Mouse (Mus musculus): ENCODE measurements around the gene Stoml3. TPM values are rescaled to one million over a fixed set of nuclear protein-coding genes. Genes with fewer than 3 reads are reported as not detected.

Gene Stoml3
- total RNA-seq, 2 experiments from 2014 or later: not detected

GRCm38 (mm10) chr3:53477468-53477867, 11.0 kb upstream of the Stoml3 start:
- no peak for DNase-seq (ENCODE audit: low spot score in 2 of 2)

- DNase-seq (ENCODE audit: low spot score in 2 of 2): no peak
Measured at GRCm38 (mm10) chr3:53478419-53479046, 9.9 kb upstream of the Stoml3 start.

- DNase-seq (ENCODE audit: low spot score in 2 of 2): no peak
Measured at GRCm38 (mm10) chr3:53483414-53484059, 4.9 kb upstream of the Stoml3 start.

DNA sequence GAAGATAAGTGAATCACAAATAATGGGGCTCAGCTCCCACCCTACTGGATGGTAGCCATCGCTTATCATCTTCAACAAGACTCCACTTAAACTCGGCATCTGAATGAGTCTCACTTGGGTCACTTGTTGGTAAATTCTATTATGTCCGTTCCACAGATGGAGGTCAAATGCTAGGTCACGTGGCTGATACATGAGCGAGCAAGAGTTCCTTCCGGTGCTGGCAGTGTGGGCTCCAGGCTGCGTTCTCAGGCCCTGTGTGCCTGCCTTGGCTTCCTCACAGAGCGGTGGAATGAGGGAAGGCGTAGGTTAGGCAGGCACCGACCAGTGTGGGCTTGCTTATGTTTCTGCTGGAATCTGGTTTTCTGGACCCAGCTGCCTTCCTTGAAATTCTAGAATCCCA, 1.9 kb upstream of the Stoml3 start:
- no peak for DNase-seq (ENCODE audit: low spot score in 2 of 2)

DNA sequence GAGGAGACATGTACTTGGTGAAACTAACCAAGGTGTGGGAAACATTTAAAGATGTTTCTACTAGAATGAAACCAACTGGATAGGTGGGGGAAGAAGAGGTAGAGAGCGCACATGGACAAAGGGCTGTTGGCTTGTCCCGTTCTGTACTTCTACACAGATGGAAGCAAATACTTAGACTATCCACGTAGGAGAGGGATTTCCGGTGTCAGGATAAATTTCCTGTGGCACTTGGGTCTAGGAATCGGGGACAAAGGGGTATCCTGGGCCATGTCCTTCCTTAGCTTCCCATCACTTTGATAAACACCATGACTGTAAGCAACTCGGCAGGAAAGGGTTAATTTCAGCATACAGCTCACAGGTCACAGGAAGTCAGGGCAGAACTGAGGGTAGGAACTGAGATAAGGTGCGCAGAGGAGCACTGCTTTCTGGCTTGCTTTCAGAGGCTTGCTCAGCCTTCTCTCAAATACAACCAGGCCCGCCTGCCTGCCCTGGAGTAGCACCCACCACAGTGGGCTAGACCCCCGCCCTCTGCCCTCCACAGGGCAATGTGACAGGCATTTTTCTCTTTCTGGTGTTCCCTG, 1.4 kb upstream of the Stoml3 start:
- DNase-seq (ENCODE audit: low spot score in 2 of 2): no peak

DNA sequence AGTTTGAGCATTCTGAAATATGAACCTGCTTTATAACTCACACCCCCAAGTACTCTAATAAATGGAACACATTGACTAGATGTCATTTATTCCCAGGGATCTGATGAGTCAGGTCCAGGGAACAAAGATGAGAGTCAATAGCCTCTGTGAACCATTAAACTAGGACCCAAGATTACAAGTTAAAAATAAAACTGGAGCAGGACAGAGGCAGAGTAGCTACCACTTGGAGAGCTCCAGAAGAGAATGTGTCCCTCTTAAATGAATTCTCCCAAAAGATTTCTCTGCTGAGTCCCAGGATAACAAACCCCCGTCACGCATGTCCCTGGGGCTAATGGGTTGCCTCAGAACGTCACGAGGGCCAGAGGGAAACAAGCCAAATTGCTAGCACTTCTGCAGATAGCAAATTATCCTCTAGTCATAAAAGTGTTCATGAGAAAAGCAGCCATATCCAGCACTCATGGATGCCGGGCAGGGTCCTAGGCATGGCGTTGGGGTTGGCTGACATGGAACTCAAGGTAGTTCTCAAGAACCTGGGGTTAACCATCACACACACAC, 10.0 kb downstream of the Stoml3 start:
- DNase-seq (ENCODE audit: low spot score in 2 of 2): no peak

GRCm38 (mm10) chr3:53502428-53502827, 14.0 kb downstream of the Stoml3 start:
- DNase-seq (ENCODE audit: low spot score in 2 of 2): no peak

GRCm38 (mm10) chr3:53513096-53513495, 24.6 kb downstream of the Stoml3 start:
- no peak for DNase-seq (ENCODE audit: low spot score in 2 of 2)

DNA sequence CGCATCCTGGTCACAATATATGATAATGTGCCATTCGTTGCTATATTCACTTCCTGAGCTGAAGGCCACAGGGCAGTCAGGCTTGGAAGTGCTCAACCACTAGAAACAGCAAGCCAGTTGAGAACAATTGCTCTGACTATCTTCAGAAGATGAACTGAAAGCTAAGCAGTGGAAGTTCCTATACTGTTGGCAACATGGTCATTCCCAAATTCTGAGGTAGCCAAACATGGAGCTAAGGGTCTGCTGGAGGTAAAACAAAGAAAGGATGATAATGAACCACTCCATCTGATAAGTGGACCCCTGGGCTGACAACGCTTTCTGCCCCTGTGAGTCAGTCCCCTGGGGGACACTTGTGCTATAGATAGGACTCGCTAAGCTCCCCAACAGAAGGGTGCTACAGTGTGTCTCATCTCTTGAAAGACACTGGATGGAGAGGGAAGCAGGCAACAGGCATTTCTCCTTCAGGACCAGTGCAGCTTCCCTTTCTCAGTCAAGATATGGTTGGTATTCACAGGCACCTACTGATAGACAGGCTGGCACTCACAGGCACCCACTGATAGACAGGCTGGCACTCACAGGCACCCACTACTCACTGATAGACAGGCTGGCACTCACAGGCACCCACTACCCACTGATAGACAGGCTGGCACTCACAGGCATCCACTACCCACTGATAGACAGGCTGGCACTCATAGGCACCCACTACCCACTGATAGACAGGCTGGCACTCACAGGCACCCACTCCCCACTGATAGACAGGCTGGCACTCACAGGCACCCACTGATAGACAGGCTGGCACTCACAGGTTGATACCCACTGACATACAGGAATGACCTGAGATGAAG, 26.0 kb downstream of the Stoml3 start:
- DNase-seq (ENCODE audit: low spot score in 2 of 2): no peak

DNA sequence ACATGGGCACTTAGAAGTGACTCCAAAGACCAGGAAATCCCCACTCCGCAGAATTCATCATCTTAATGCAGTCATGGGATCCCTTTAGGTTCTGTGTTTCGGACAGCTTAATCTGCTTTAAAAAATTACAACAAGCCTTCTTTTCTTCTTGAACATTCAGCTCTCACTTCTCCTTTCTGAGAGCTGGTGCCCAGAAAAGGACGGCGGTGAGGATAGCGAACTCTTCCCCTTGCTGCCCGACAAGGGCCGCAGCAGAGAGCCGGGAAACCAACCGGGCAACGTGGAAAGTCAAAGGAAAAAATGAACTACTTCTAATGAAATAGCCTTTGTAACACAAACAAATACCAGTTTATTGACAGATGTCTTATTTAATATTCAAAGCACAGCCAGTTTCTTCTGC, 34.3 kb downstream of the Stoml3 start:
- no peak for DNase-seq (ENCODE audit: low spot score in 2 of 2)

GRCm38 (mm10) chr3:53525737-53526136, 37.3 kb downstream of the Stoml3 start:
- peak; percentile 27 to 50 for DNase-seq (ENCODE audit: low spot score in 2 of 2)

DNA sequence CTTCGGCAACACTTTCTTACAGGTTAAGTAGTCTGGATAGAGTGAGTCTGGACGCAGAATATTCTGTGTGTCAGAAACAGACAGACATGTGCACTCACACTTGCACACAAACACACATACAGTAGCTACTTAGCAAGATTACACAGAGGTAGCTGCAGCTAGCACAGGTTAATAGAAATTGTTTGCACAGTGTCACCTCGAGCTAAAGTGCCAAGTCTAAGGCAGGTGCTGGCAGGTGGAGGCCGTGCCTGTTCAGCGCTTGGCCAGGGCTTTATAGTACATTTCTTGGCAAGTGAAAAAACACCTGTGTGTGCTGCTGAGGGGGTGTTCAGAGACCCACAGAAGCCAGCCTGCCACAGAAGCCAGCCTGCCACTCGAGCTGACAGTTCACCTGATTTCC, 41.9 kb downstream of the Stoml3 start:
- DNase-seq (ENCODE audit: low spot score in 2 of 2): no peak

GRCm38 (mm10) chr3:53532091-53532490, 43.6 kb downstream of the Stoml3 start:
- DNase-seq (ENCODE audit: low spot score in 2 of 2): no peak

DNA sequence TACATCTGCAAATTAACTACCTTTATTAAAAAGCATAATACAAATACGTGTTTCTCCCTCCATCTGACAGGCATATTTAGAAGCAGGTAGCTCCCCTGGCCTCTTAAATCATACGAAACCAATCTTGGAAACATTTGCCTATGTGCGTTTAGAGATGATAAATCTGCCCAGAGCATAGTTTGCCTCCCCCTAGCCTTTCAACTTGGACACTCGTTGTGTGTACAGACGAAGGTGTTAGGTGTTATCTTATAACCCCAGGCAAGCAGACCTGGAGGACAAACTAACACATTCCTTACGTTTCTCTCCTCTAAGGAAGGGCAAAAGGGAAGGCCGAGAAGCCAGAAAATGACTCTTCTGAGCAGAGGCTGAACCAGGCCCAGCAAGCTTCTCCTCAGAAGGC, 64.2 kb downstream of the Stoml3 start:
- DNase-seq (ENCODE audit: low spot score in 2 of 2): no peak

- DNase-seq (ENCODE audit: low spot score in 2 of 2): no peak
Measured at GRCm38 (mm10) chr3:53555031-53555952, 66.8 kb downstream of the Stoml3 start.

DNA sequence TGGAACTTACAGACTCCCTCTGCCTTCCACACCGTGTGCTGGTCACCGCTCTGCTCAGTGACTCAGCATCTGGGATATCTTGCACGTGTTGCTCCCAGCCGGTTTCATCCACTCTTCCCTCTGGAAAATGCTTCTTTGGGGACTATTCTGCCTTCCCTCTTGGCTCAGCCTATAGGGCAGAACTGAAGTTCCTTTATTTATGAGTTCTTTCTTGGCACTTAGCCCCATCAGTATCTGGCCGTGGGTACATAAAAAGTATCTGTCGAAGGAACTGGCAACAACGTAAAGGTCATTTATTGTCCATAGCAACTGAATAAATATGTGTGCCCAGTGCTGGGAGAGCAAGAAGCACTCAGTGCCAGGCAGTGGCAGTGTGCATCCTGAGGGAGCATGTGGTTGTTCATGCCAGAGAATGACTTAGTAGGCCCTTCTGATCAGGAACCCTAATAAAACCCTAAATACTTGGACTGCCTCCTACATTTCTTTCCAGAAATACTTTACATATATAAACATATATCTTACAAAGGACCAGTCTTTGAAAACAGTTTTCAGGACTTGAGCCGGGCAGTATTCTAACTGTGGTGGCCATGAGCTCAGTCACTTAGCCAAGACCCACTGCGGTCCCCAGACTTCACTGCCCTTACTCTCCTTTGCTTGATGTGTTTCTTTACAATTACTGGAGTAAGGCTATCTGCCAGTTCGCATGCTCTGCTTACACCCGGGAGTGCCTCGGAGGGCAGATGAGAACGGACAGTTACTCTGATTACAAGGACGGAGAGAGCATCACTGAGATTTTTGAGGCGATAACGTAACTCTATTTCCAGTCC, 69.1 kb downstream of the Stoml3 start:
- DNase-seq (ENCODE audit: low spot score in 2 of 2): no peak
